Mouse (Mus musculus) G1E (cell line): Measurements from ENCODE around the gene Ccdc105. TPM values are rescaled to one million over a fixed set of nuclear protein-coding genes. Genes with fewer than 3 reads are reported as not detected.

Source experiments
- ATAC-seq: 2 replicates; pipeline ENCODE4 v1.8.0; 2016; ENCODE audit warnings: mild to moderate bottlenecking; ENCODE audit not compliant: insufficient number of reproducible peaks, poor library complexity, low FRiP score, severe bottlenecking; ENCODE audit errors: extremely low read depth
- DNase-seq: peaks from one replicate; pipeline ENCODE4 v3.0.0; 2012; ENCODE audit warnings: low spot score
- H3K27me3 ChIP-seq: 2 replicates; pipeline ENCODE4 v1.6.1; 2012; ENCODE audit warnings: mild to moderate bottlenecking, low read length, inconsistent platforms; ENCODE audit not compliant: insufficient read depth
- H3K36me3 ChIP-seq: replicated peaks from 2 replicates; pipeline ENCODE3; 2012; ENCODE audit warnings: mild to moderate bottlenecking, inconsistent platforms
- H3K4me1 ChIP-seq: 2 replicates; pipeline ENCODE4 v1.6.1; 2012; ENCODE audit warnings: low read depth, low read length, inconsistent platforms, mixed read lengths; ENCODE audit not compliant: insufficient read depth
- H3K4me3 ChIP-seq: 2 replicates; pipeline ENCODE4 v1.5.1; 2012; ENCODE audit warnings: low read depth, mild to moderate bottlenecking, inconsistent platforms, low read length, moderate library complexity, mixed read lengths
- H3K9me3 ChIP-seq: replicated peaks from 2 replicates; pipeline ENCODE4 v1.6.1; 2012; ENCODE audit warnings: inconsistent platforms
- CTCF ChIP-seq: IDR thresholded peaks from 2 replicates; pipeline ENCODE4 v1.5.1; 2012; ENCODE audit warnings: low read depth, low read length, inconsistent platforms, mixed read lengths
- GATA1 ChIP-seq: IDR thresholded peaks from 2 replicates; pipeline ENCODE4 v1.6.1; 2012; ENCODE audit warnings: borderline replicate concordance, low read length, inconsistent platforms, mixed read lengths
- GATA2 ChIP-seq: IDR thresholded peaks from 2 replicates; pipeline ENCODE4 v1.6.1; 2012; ENCODE audit warnings: low read depth, low read length, inconsistent platforms, borderline replicate concordance
- POLR2AphosphoS5 ChIP-seq: IDR thresholded peaks from 2 replicates; pipeline ENCODE4 v1.6.1; 2012; ENCODE audit warnings: low read depth, low read length, inconsistent platforms; ENCODE audit not compliant: insufficient replicate concordance
- TAL1 ChIP-seq: conservative IDR thresholded peaks from 2 replicates; pipeline ENCODE4 v1.6.1; 2012; ENCODE audit warnings: low read depth, low read length, inconsistent platforms, mixed read lengths
- polyA plus RNA-seq: library from polyadenylated mRNA; stranded (reverse); fragments of >175 nt; gene quantifications from 2 replicates; pipeline ENCODE4 v1.2.3, GENCODE M21; 2012
- total RNA-seq, 2 experiments: library from RNA; stranded (forward) in 1 of 2; stranded (reverse) in 1 of 2; fragments of 200-1000 nt in 1 of 2; fragments of >200 nt in 1 of 2; fragmentation: Nextera tagmentation in 1 of 2; gene quantifications; 2 replicates each; pipeline ENCODE4 v1.2.3; 2014 to 2017

The Ccdc105 gene
- total and polyA plus RNA-seq, 3 experiments, result not detected

GRCm38 (mm10) chr10:78745453-78746232 is 7.2 kb downstream of the Ccdc105 start:
- peaks cover 4% of the 10 kb centered on the region; the same call in 1 of the 2 replicates for H3K27me3 ChIP-seq
- H3K36me3 ChIP-seq, result no peaks in the 10 kb centered on the region
- no peak for DNase-seq
- no peak overlapping the region for H3K4me3 ChIP-seq
- H3K9me3 ChIP-seq, result peaks cover 11% of the 10 kb centered on the region; the same call in 1 of the 2 replicates
- H3K4me1 ChIP-seq, result no peaks in the 10 kb centered on the region
- TF ChIP-seq POLR2AphosphoS5 (no peak), GATA1 (no peak), CTCF (no peak), GATA2 (no peak), TAL1 (no peak)
- no peak for ATAC-seq

- peaks cover 10% of the 10 kb centered on the region; the same call in 1 of the 2 replicates for H3K9me3 ChIP-seq
- no peak for TF ChIP-seq CTCF
- TF ChIP-seq TAL1, result no peak
- TF ChIP-seq GATA2, result no peak
- TF ChIP-seq POLR2AphosphoS5, result no peak
- no peak for TF ChIP-seq GATA1
- peaks cover 4% of the 10 kb centered on the region; the same call in 1 of the 2 replicates for H3K27me3 ChIP-seq
- ATAC-seq, result no peak
- no peak overlapping the region for H3K4me3 ChIP-seq
- no peaks in the 10 kb centered on the region for H3K4me1 ChIP-seq
- DNase-seq, result no peak
- no peaks in the 10 kb centered on the region for H3K36me3 ChIP-seq
Measured at GRCm38 (mm10) chr10:78743721-78744120, 9.1 kb downstream of the Ccdc105 start.

GRCm38 (mm10) chr10:78739821-78740220 is 13.0 kb downstream of the Ccdc105 start:
- TF ChIP-seq GATA2 (no peak), CTCF (no peak), POLR2AphosphoS5 (no peak), TAL1 (no peak), GATA1 (no peak)
- DNase-seq (no peak), ATAC-seq (no peak)
- Histone ChIP-seq H3K36me3 (no peaks in the 10 kb centered on the region), H3K4me3 (no peak overlapping the region), H3K4me1 (no peaks in the 10 kb centered on the region), H3K27me3 (no peaks in the 10 kb centered on the region), H3K9me3 (no peaks in the 10 kb centered on the region)

GRCm38 (mm10) chr10:78727876-78728275 is 25.0 kb downstream of the Ccdc105 start:
- Histone ChIP-seq H3K4me3 (no peak overlapping the region), H3K9me3 (no peaks in the 10 kb centered on the region), H3K4me1 (no peaks in the 10 kb centered on the region), H3K27me3 (no peaks in the 10 kb centered on the region), H3K36me3 (no peaks in the 10 kb centered on the region)
- ATAC-seq (no peak), DNase-seq (no peak)
- no peak for TF ChIP-seq CTCF
- TF ChIP-seq TAL1, result no peak
- TF ChIP-seq GATA1, result no peak
- no peak for TF ChIP-seq POLR2AphosphoS5
- no peak for TF ChIP-seq GATA2

GRCm38 (mm10) chr10:78727035-78727434 is 25.8 kb downstream of the Ccdc105 start:
- Histone ChIP-seq H3K4me1 (no peaks in the 10 kb centered on the region), H3K36me3 (no peaks in the 10 kb centered on the region), H3K27me3 (no peaks in the 10 kb centered on the region), H3K4me3 (no peak overlapping the region), H3K9me3 (no peaks in the 10 kb centered on the region)
- no peak for TF ChIP-seq POLR2AphosphoS5
- no peak for TF ChIP-seq GATA2
- DNase-seq (no peak), ATAC-seq (no peak)

GRCm38 (mm10) chr10:78723416-78723815 is 29.4 kb downstream of the Ccdc105 start:
- no peaks in the 10 kb centered on the region for H3K36me3 ChIP-seq
- H3K9me3 ChIP-seq, result no peaks in the 10 kb centered on the region
- no peak for ATAC-seq
- no peak overlapping the region for H3K4me3 ChIP-seq
- no peak for DNase-seq
- no peak for TF ChIP-seq POLR2AphosphoS5
- TF ChIP-seq GATA1, result no peak
- TF ChIP-seq TAL1, result no peak
- TF ChIP-seq GATA2, result no peak
- no peak for TF ChIP-seq CTCF
- no peaks in the 10 kb centered on the region for H3K27me3 ChIP-seq
- no peaks in the 10 kb centered on the region for H3K4me1 ChIP-seq

GRCm38 (mm10) chr10:78722654-78723053 is 30.2 kb downstream of the Ccdc105 start:
- no peak for ATAC-seq

More at GRCm38 (mm10) chr10:78722654-78723053, 30.2 kb downstream of the Ccdc105 start:
- Histone ChIP-seq H3K36me3 (no peaks in the 10 kb centered on the region), H3K4me3 (no peak overlapping the region), H3K9me3 (no peaks in the 10 kb centered on the region), H3K4me1 (no peaks in the 10 kb centered on the region), H3K27me3 (no peaks in the 10 kb centered on the region)
- DNase-seq, result no peak
- TF ChIP-seq GATA2 (no peak), CTCF (no peak), POLR2AphosphoS5 (no peak), GATA1 (no peak), TAL1 (no peak)
